Mouse (Mus musculus): ENCODE results near the gene Gli2.

- TF ChIP-seq ZNF384 (IDR thresholded peaks at IDR 0.05; ENCODE audit: low read depth, low read length) (no peak), HCFC1 (IDR thresholded peaks at IDR 0.05; ENCODE audit: borderline replicate concordance, insufficient read depth, low read length) (no peak), MAFK (IDR thresholded peaks at IDR 0.05; ENCODE audit: insufficient read depth, low read depth, low read length) (no peak), ZC3H11A (IDR thresholded peaks at IDR 0.05; ENCODE audit: borderline replicate concordance, low read depth, low read length) (no peak), CHD2 (IDR thresholded peaks at IDR 0.05; ENCODE audit: low read depth, low read length) (no peak)
These were observed 195.3 kb downstream of the Gli2 start for GRCm38 (mm10) chr1:118858101-118858500.

Data from ES-E14 (cell line).